Mouse (Mus musculus) ovary, adult 18-20 months (tissue): ENCODE measurements around the gene Gemin4.
A peak's percentile ranks its signal among the peaks of the same experiment; 100 is the strongest.
"Not testable (repeated sequence)": the region's sequence is repeated elsewhere in the genome, so short reads cannot be mapped to it uniquely, and the experiment has no call there.

ENCODE experiments used
- DNase-seq: peaks from one replicate; pipeline ENCODE4 v3.0.0; 2022; ENCODE audit warnings: low spot score, mixed read lengths

Gemin4 gene

GRCm38 (mm10) chr11:76216681-76217389, 629 bp downstream of the Gemin4 start:
- DNase-seq = no peak

DNA sequence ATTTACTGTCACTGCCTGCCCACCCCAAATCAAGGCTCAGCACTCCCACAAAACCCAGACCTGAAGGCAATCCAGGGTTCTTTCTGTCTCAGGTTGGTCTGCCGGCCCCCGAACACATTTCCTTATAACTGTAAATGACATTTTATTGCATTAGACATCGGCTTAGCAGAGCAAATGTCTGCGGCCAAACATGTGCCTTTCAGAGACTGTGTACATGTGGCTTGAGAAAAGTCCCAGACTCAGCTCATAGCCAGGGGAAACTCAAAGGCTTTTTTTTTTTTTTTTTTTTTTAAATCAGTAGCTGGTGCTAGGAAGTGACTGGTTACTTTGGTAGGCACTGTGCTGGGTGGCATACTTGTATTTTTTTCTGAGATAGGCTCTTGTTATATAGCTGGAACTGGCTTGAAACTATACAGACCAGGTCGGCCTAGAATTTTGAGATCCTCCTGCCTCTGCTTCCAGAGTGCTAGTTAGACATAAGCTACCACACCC, 1.4 kb downstream of the Gemin4 start:
- DNase-seq = no peak

DNA sequence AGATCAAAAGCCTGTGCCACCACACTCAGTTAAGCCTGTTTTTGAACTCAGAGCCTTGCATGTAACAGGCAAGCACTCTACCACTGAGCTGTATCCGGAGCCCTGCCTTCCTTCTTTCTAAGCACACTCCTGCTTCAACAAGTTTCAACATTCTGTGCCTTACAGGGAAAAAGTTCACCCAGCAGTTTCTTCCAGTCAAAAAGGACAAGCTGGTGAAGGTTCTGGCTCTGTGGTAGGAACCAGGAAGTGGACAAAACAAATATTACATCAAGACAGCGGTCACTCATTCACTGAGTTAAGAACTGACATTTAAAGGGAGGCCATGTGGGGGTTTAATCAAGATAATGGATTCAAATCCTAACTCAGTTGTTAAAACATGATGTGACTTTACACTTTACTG, 2.5 kb downstream of the Gemin4 start:
- no peak for DNase-seq

DNA sequence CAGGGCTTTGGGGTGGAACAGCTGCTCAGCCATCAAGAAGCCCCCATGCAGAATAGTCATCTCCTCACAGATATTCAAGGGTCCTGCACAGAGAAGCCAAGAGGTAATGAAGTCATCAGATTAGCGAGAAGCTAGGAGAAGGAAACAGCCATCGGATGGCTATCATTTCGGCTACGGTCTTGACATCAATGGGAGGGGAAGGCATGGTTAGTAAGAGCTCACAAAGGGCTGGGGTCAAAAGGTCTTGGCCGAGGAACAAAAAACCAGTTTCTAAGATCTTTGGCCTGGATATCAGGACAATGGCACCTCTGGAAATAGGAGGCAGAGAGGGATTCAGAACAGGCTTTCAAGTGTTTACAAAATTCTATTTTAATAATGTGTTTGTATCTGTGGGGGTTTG, 3.6 kb downstream of the Gemin4 start:
- no peak for DNase-seq

- not testable (repeated sequence) for DNase-seq
Observed at GRCm38 (mm10) chr11:76211595-76211994, 5.9 kb downstream of the Gemin4 start.

DNA sequence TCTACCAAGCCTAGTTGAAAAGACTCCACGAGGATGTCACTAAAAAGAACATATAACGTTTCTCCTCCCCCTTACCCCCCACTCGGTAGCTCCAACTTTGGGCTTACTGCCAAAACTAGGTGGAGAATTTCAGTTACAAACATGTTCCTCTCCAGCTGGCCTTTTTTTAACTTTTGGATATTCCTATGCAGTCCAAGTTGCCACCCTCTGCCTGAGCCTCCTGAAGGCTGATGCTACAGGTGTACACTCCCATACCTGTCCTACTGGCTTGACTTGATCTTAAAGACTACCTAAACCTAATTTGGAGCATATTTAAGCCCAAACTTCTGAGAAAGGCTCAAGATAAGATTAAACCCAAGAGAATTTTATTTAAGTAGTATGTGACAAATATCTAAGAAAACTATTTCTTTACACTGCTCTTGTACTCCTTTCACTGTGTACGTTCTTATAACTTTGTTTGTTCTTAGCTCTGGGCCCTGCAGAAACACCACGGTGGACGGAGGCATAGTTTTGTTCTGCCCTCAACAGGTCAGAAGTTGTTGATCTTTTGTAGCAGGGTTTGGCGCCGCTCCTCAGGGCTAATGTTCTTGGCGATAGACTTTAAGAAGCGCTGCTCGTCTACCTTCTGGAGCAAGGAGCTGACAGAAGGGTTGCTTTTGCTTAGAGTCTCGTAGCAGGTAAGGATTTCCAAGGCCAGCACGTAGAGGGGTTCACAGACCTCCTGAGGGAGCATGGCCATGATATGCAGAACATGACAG, 7.1 kb downstream of the Gemin4 start:
- no peak for DNase-seq

DNA sequence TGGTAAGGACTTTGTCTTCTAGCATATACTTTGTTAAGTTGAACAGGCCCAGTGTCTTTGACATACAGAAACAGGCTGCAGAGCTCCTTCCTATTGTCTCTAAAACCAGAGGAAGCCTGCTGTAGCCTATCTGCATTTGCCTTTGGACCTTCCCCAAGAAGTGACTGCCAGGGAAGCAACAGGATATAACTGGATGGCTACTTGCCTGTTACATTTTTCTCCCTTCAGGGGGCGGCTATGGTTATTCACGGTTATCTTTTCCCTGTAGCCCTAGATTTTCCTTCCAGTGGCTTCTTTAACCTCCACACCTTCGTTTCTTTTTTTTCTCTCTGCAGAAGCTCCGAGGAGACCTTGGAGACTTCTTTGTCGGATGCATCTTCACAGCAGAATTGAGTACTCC, 10.7 kb downstream of the Gemin4 start:
- DNase-seq = no peak

GRCm38 (mm10) chr11:76201761-76202674, 15.4 kb downstream of the Gemin4 start:
- peak; percentile 81 for DNase-seq

GRCm38 (mm10) chr11:76196977-76197469, 20.4 kb downstream of the Gemin4 start:
- DNase-seq = no peak

- no peak for DNase-seq
Observed at GRCm38 (mm10) chr11:76196275-76196976, 21.0 kb downstream of the Gemin4 start.

DNA sequence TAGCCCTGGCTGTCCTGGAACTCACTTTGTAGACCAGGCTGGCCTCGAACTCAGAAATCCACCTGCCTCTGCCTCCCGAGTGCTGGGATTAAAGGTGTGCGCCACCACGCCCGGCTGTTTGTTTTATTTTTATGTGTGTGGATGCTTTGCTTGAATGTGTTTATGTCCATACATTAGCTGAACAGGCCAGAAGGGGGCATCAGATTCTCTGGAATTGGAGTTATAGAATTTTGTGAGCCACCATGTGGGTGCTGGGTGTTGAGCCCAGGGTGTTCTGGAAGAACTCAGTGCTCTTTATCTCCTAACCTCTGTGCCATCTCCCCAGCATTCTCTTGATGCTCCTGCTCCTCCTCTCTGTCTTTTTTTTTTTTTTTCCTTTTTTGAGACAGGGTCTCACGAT, 30.6 kb downstream of the Gemin4 start:
- DNase-seq = no peak

DNA sequence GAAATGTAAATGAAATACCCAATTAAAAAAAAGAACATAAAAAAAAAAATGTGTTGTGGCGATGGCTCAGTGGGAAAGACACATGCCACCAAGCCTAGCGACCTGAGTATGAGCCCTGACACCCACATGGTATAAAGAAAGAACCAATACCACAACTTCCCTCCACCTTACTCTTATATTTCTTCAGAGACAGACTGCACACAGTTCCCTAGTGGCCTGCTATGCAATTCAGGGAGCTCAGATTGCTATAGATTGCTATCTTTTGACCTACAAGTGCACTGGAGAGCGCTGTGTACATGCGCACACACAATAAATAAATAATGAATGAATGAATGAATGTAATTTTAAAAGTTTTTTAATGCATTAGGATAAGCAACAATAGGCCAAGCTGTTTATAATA, 33.7 kb downstream of the Gemin4 start:
- no peak for DNase-seq

DNA sequence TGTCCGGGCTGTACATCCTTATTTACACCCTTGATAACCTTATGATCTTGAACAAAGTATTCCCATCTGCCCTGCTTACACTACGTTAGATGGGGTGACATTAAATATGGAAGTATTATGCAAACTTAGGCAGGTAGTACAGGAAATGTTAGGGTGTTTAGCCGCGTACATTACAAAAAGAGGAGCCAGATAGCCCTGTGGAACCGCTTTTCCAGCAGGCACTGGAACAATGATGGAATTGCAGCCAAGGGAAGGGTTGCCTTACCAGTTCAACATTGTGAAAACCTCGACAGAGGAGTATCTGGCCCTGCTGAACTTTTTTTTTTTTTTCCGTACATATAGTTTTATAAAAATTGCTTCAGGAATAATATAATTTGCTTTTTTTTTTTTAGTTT, 37.3 kb downstream of the Gemin4 start:
- no peak for DNase-seq

GRCm38 (mm10) chr11:76179495-76180145, 37.8 kb downstream of the Gemin4 start, which contains the start of the genes Vps53 and Fam57a:
Gene Vps53, minus strand, starts transcription at chr11:76179647.
Gene Fam57a, plus strand, starts transcription at chr11:76179671.
- DNase-seq = peak; percentile 75

- no peak for DNase-seq
Observed at GRCm38 (mm10) chr11:76178726-76179494, 38.6 kb downstream of the Gemin4 start.

- no peak for DNase-seq
Observed at GRCm38 (mm10) chr11:76170207-76170606, 47.3 kb downstream of the Gemin4 start.

GRCm38 (mm10) chr11:76168976-76169375, 48.5 kb downstream of the Gemin4 start:
- no peak for DNase-seq

GRCm38 (mm10) chr11:76167079-76167765, 50.2 kb downstream of the Gemin4 start:
- no peak for DNase-seq

DNA sequence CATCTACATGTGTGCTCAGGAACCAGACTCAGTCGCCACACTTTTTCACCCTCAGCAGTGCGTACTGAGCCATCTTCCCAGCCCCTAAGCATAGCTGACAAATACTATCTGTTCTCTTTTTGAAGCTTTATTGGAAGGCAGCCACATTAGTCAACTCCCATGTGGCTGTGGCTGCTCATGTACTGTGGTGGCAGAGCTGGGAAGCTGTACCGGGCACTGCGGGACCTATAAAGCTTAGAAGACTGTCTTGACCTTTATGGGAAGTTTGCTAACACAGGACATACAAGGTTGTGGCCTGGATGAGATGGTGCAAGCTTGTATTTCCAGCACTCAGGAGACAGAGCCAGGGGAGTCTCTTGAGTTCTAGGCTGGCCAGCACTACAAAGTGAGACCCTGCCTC, 50.8 kb downstream of the Gemin4 start:
- DNase-seq = no peak
